Mouse (Mus musculus): ENCODE measurements around the gene Magoh. TPM values are rescaled to one million over a fixed set of nuclear protein-coding genes. Genes with fewer than 3 reads are reported as not detected.

Gene Magoh
- polyA plus RNA-seq, 2 experiments from 2014 or later: 132 to 135 TPM

DNA sequence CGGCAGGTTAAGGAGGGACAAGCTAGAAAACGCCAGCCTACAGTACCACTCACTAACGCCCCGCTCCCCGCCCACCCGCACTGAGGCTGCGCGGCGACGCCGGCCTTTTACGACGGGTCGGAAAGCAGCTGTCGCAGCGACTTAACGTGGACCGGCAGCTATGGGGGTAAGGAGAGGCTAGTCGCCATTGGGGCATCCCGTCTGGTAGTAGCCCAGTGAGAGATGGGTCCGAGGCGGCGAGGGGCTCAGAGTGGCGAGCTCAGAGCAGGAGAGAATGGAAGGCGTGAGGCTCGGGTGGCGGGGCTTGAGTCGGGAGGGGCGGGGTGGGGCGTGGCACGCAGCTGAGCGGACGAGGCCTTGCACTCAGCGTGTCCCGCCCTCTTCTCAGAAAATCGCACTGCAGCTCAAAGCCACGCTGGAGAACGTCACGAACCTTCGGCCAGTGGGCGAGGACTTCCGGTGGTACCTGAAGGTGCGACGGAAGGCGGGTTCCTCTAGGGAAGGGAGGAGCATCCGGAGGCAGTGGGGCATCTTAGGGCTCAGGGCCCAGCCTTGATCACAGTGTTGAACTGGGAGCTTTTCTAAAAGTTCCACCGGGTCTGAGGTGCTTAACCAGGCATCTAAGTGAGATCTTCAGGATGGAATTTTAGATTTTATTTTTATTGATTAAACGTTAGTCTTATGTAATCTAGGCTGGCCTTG is 10.3 kb downstream of the Magoh start, which contains the start of gene 0610037L13Rik:
Gene 0610037L13Rik (plus strand): TSS at position 83 of the 702 bp plus-strand sequence.
- ATAC-seq: peak; percentile 95

DNA sequence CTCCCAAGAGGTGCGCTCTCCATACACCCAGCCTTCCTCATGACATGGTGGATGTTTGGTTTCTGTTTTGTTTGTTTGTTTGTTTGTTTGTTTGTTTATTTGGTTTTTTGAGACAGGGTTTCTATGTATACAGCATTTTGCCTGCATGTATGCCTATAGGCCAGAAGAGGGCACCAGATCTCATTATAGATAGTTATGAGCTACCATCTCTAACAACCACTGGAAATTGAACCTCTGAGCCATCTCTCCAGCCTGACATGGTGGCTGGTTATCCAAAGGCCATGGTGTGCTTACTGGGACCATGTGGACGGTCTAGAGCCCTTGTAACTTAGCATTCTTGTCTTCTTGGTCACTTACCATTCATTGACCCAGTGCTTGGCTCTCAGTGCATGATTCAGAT is 13.1 kb downstream of the Magoh start:
- no peak for ATAC-seq

DNA sequence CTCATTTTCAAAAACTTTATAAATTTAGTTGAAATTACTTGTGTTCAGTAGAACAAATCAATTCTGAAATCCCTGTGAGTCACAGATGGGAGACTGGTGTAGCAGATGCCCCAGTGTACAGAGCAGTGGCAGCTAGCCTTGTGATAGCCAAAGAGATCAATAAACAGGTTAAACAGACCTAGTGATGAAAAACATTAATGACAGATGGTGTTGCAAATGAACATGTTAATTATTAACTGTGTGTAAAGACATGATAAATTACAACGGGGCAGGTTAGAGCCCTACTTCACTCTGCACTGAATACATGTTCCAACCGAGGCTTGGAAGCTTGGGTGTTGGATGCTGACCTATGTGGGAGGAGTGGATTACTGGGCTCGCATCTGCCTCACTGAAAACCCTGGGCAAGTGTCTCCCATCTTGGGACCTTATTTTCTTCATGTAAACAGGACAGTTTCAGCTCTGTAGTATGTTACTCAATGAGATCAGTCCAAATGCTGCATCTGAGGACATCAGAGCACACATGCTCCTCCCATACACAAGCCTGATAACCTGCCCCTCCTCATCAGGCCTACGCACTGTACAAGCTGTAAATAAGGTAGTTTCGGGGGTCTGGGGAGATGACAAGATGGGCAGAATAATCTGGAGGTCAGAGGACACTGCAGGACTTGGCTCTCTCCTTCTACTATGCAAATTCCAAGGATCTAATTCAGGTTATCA is 19.8 kb downstream of the Magoh start:
- no peak for ATAC-seq

DNA sequence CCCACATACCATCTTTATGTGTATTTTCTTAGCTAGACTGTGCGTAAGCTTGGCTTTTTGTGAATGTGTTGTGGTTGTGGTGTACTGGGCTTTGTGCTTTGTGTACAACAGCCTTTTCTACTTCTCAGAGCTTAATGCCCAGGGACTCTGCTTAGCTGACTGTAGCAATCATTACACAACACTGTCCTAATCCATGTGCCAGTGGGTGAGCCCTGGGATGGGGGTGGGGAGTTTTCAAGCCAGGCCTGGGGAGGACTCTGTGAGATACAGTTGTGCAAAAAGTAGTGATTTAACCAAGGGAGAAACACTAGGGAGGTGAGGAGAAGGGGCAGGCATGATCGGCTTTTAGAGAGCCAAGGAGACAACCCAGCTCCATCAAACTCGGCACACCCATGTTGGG is 20.7 kb downstream of the Magoh start:
- no peak for ATAC-seq

DNA sequence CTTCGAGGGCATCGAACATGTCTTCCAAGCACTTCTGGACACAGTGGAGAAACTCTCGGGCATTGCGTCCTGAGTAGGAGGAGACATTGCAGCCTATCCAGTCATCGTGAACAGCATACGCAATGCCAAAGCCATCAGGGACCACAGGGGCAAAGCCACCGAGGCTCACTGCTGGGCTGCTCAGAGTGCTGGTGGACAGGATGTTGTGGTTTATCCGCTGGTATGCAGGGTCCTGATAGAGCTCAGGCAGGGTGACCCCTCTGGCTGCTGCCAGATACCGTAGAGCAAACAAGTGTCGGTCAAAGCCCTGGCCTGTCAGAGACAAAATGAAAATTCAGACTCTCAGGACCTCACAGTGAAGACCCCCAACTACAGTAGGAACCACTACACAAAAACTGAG is 24.7 kb downstream of the Magoh start:
- no peak for ATAC-seq

DNA sequence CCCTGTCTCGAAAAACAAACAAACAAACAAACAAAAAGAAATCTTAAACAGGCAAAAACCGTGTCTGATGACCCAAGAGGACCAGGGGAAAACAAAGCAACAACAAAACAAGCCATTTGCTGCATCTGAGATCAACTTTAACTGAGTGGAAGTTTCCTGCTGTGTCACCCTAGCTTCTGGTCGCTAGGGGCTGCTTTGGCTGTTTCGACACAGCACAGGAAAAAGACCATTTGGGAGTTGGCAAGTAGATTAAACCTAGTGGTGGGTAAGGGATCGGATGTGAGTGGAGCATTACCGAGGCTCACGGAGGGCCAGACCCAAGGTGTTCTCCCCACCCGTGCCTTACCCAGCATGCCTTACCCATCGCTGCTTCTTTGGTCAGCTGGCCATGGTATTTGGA is 27.0 kb downstream of the Magoh start:
- ATAC-seq: no peak

DNA sequence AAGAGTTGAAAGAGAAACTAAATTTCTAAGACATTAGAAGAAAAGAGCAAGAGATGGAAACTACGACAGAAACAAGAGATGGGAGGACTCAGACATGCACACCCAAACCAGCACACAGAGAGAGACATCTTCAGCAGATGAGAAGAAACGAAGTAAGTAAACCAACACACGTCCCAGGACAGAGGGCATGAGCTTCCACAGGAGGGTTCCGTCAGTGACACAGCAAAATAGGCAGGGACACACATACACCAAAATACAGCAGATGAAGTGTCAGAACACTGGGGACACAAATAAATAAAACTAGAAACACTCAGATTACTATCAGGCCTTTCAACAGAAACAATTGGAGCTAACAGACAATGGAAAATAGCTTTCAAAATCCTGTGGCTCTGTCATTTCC is 30.5 kb downstream of the Magoh start:
- ATAC-seq: no peak

DNA sequence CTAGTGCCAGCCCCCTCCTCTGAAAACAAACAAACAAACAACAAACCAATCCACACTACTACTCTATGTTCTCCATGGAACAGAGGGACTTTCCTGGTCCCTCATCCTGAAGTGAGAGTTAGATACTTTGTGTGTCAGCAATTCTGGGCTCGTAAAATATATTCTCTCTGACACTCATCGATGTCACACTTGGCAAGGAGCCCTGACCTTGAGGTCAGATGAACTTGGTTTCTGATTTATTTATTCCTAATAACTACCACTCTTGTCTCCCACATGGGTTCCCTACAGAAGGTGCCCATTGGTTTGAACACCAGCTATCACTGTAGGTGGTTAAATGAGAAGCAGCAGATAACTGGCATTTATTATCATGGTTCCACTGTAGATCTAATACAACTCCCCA is 40.8 kb downstream of the Magoh start:
- ATAC-seq: no peak

DNA sequence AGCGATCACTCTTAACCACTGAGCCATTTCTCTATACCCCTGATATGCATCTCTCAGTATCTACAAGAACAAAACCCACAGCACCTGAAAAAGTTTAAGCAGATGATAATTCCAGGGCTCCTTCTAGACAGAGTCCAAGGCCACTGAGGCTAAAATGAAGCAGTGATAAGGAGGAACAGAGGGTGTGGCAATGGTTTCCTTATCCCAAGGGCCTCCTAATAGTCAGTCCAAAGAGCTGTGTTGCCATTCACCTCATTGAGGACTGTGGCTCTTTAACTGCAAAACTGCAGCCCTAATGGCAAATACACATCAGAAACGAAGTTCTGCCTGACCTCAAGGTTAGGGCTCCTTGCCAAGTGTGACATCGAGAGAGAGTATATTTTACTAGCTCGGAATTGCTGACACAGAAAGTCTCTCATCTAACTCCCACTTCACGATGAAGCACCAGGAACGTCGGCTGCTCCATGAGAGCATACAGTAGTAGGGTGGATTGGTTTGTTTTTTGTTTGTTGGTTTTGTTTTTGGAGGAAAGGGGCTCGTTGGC is 41.7 kb downstream of the Magoh start:
- no peak for ATAC-seq

DNA sequence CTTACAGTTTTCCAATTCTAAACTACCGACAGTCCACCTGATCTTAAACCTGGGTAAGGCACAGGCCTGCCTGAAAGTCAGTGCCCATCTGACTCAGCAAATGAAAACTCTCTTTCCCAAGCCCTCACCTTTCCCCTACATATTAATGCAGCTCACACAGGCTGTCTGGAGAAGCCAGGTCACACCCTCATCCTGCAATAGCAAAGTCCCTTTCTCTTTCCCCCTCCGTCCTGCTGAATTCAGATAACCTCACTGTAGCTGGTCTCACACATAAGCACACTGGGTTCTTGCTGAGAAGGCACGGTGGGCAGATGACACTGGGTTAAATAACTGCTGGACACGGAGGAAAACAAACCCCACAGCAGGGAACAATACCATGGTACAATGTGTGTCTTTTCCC is 42.4 kb downstream of the Magoh start:
- ATAC-seq: no peak

DNA sequence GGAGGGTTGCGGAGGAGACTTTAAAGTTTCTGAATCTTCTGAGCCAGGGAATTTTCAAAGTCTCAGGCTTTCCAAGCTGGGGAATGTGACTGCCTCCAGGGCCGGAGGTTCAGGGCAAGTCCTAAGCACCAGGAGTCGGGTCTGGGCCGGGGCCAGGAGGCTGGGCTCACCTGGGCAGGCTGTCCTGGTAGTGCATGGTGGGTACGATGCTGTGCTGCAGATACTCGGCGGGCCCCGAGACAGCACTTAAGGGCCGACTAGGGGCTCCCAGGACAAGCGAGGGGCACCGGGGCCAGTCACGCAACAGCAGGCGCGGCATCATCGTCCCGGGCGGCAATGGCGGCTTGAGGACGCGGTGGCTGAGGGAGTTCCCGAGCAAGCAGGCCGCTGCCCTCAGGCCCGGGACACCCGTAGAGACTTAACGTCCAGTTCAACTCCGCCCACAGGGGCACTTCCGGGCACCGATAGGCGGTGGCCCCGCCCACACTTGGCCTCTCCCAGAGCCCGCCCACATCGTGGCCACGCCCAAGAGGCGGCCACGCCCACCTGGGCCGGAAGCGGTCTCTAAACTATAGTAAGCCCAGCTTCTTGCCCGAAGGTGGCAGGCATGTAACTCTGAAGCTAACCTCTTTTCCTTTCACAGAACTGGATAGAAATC is 43.7 kb downstream of the Magoh start, which contains the start of gene Cpt2:
Gene Cpt2 (minus strand): TSS at position 466 of the 658 bp plus-strand sequence.
- ATAC-seq: peak; percentile 97

DNA sequence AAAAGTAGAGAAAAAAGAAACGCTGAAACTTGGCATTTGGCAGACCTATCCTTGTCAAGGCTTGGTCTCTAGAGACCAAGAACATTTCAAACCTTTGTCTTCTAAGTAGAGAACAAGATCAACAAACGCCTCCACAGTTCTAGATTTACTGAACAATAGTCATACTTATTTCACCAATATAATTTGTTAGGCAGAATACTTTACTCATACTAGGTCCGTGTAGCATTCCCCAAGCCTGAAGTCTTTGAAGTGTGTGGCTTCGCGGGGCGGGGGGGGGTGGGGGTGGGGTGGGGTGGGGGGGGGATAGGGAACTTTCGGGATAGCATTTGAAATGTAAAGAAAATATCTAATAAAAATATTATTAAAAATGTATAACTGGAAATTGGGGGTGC is 44.2 kb downstream of the Magoh start:
- peak; percentile 28 for ATAC-seq

DNA sequence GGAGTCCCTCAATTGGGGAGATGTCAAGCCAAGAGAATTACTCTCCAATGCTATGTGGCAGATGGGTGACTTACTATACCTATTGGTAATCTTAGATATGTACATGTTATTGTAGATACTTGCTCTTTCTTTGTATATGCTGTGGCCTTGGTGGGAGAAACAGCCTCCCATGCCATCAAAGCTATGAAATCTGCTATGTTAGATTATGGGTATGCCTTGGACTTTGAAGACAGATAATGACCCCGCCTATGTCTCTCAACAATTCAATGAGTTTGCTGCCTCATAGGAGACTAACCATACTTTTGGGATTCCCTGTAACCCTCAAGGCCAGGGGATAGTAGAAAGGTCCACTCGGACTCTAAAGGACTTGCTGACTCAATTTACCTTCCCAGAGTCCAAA is 48.7 kb downstream of the Magoh start:
- no peak for ATAC-seq

DNA sequence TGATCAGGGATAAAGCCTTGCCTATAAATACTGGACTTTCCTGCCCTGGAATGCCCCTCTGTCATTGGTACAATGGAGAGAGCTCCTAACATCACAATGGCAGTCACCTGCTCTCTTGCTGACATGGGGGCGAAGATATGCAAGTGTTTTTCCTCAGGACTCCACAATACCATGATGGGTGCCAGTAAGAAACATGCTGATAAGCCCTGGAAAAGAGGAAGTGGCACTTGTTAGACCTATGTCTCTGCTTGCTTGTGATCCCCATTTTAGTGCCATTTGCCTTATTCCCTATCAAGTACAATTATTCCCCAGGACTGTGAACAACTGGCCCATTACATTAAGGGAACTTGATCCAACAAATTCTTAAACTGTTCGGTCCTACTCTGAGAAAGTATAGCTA is 49.2 kb downstream of the Magoh start:
- ATAC-seq: no peak

DNA sequence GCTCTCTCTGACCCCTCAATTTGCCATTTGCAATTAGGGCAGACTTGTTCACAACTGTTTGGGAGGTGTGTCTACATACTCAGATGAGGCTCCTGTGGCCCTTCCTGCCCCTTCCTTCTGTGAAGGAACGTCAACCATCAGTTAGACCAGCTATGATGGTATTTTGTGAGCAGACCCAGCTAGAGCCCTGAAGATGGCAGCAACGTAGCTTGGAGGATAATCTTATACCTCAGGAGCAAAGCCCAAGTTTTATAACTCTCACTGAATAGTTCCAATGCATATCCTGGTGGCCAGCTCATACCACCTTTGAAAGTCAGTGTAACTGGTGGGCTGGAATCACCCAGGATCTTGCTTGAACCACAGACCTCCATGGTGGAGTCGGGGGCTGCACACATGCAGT is 51.9 kb downstream of the Magoh start:
- ATAC-seq: no peak

DNA sequence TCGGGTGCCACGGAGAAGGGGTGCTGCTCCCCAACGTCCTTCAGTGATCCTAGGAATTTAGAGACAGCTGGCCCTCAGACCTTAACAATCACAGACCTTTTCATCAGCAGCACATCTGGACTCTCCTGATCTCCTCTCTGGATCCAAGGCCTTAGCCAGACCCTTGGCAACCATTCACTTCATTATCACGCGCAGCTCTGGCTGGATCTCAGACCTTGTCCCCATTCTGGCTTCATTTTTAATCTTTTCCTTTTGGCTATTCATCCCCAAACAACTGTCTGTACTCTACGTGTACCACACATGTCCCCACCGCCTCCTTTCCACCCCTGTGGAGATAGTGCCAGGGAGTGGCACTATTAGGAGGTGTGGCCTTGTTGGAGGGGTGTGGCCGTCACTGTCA is 53.7 kb downstream of the Magoh start:
- no peak for ATAC-seq

DNA sequence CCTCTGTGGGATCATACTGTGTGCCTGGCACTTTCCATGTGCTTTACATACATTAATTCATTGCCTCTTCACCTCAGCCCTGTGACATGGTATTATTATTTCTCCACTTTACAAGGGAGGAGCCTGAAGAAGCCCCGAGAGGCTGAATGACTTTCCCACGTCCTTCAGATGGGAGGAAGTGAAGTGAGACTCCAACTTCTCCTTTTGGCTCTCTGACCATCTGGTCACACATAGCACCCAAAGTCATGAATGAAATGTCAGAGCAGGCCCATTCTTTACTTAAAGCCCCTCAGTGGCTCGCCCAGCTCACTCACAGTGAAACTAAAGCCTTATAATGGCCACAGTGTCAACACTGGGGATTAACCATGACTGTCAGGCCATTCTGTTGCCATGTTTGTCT is 55.7 kb downstream of the Magoh start:
- ATAC-seq: no peak

Other genes with a start within 250 kb of the Magoh start
- gene Dmrtb1, start 195.5 kb upstream of the Magoh start, polyA plus RNA-seq (2017; shearing (Covaris generic)): not detected
- gene Lrp8, start 77.5 kb upstream of the Magoh start, polyA plus RNA-seq (2017; shearing (Covaris generic)): 1 to 10 TPM; 1.6 to 2.1 TPM
- 10 to 100 TPM; 51.9 to 56.9 TPM for gene 0610037L13Rik, start 10.1 kb downstream of the Magoh start, polyA plus RNA-seq (2017; shearing (Covaris generic))
- 10 to 100 TPM; 14.2 to 16.7 TPM for gene Cpt2, start 43.9 kb downstream of the Magoh start, polyA plus RNA-seq (2017; shearing (Covaris generic))
- gene Slc1a7, start 88.6 kb downstream of the Magoh start, polyA plus RNA-seq (2017; shearing (Covaris generic)): under 1 TPM in 1 of 2 experiments, not detected in 1; 0.17 TPM
- gene Podn, start 216.7 kb downstream of the Magoh start, polyA plus RNA-seq (2017; shearing (Covaris generic)): not detected

Data from activated CD4-positive, CD25-positive, alpha-beta regulatory T cell, adult 4 months (primary cell).